Mouse (Mus musculus) bone marrow, adult 2 months (tissue): Measurements from ENCODE around the gene Ipo8. TPM values are rescaled to one million over a fixed set of nuclear protein-coding genes. Genes with fewer than 3 reads are reported as not detected.

Source experiments
- H3K27ac ChIP-seq: fragments of 200-500 bp; 2 replicates; pipeline ENCODE4 v1.5.1; 2012; ENCODE audit warnings: low read depth, mild to moderate bottlenecking, control low read depth, inconsistent platforms, low read length; ENCODE audit not compliant: control insufficient read depth, poor library complexity, insufficient read depth
- H3K4me1 ChIP-seq: fragments of 200-500 bp; 2 replicates; pipeline ENCODE4 v1.6.1; 2011; ENCODE audit warnings: low read length; ENCODE audit not compliant: control insufficient read depth, insufficient read depth
- H3K4me3 ChIP-seq: fragments of 200-500 bp; replicated peaks from 2 replicates; pipeline ENCODE3; 2011; ENCODE audit warnings: mild to moderate bottlenecking, low read depth, low read length, control low read depth; ENCODE audit not compliant: control insufficient read depth
- CTCF ChIP-seq: fragments of 200-500 bp; IDR thresholded peaks from 2 replicates; pipeline ENCODE4 v1.5.1; 2011; ENCODE audit warnings: low read length, control low read depth; ENCODE audit not compliant: control insufficient read depth, insufficient read depth
- POLR2A ChIP-seq: fragments of 200-500 bp; IDR thresholded peaks from 2 replicates; pipeline ENCODE4 v1.6.1; 2011; ENCODE audit warnings: low read depth, mild to moderate bottlenecking, control low read depth, low read length, borderline replicate concordance; ENCODE audit not compliant: control insufficient read depth
- WGBS: fragments of 180-500 bp; shearing (Covaris S2); methylation state at CpG from one replicate; pipeline ENCODE4 v1.1.7; 2018; 5-methylcytosine and 5-hydroxymethylcytosine counted together
- polyA plus RNA-seq: library from polyadenylated mRNA; stranded (reverse); fragments of >200 nt; gene quantifications from 2 replicates; pipeline ENCODE4 v1.2.4, GENCODE M21; 2011; ENCODE audit warnings: low replicate concordance; ENCODE audit not compliant: missing spikeins, insufficient read depth, insufficient read length

The Ipo8 gene
- polyA plus RNA-seq, 1 experiment: 15.3 TPM

DNA sequence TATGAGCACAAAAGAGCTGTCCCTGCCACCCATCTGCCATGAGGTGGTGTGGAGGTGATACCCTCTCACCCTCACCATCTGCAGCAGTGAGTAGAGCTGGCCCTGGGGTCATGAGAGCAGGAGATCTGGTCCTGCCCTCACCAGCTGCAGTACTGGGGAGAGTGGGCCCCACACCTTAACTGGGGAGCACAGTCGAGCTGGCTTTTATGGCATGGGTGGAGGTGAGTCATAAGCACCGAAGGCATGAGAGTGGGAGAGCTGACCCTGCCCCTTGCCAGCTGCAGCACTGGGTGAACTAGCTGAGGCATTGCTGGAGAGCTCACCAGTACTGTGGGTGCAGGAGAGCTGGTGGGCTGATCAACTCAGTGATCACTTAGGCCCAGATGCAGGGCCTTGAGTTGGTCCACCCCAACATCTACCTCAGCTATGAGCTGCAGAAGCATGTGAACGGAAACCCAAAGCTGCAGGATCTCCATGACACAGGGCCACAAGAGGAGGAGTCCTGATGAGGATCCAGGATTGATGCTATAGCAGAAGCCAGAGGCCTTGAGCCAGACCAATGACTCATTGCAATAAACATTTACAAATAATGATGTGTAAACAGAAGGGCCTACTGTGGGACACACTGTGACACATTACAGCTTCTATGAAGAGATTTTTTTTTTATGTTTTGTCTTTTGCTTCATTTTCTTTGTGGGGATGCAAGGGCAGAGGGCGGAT lies 12.5 kb downstream of the Ipo8 start:
- 81% methylated on average over 4 of the region's 4 CpGs for WGBS
- no peak overlapping the region for H3K4me3 ChIP-seq
- TF ChIP-seq CTCF (no peak), POLR2A (no peak)
- no peak overlapping the region for H3K27ac ChIP-seq
- no peaks in the 10 kb centered on the region for H3K4me1 ChIP-seq

DNA sequence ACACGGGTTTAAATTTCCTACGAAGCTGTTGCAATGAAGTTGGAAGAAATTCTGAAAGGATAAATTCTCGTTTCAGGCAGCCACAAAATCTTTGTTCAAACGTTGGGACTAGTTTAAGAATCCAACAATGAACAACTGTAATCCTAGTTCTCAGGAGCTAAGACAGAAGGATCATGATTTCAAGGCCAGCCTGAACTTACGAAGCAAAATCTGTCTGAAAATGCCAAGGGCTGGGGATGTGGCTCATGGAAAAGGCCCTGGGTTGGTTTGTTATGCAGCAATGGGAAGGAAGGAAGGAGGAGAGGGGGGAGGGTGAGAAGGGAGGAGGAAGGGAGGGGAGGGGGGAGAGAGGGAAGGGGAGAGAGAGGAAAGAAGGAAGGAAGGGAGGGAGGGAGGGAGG lies 14.5 kb downstream of the Ipo8 start:
- no peak overlapping the region for H3K4me3 ChIP-seq
- WGBS: 78% methylated on average over 5 of the region's 5 CpGs
- no peaks in the 10 kb centered on the region for H3K4me1 ChIP-seq
- H3K27ac ChIP-seq: no peak overlapping the region
- TF ChIP-seq POLR2A (no peak), CTCF (no peak)

DNA sequence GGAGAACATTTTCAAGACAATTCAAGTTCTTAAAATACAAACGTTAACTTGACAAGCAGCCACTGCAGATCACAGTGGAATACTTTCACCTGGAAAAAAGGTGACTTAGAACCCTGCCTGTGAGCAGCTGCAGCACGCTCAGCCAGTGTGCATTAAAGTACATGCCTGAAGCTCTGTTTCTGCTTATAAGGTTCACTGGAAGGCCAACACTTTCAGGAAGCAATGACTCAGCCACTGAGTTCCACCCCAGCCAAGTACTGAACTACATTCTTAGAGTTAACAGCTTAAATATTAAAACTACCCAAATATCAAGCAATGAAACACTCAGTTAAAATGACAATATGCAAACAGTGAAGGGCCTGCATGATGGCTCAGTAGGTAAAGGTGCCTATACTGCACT lies 20.1 kb downstream of the Ipo8 start:
- 74% methylated on average over 2 of the region's 2 CpGs for WGBS
- H3K4me3 ChIP-seq: no peak overlapping the region

DNA sequence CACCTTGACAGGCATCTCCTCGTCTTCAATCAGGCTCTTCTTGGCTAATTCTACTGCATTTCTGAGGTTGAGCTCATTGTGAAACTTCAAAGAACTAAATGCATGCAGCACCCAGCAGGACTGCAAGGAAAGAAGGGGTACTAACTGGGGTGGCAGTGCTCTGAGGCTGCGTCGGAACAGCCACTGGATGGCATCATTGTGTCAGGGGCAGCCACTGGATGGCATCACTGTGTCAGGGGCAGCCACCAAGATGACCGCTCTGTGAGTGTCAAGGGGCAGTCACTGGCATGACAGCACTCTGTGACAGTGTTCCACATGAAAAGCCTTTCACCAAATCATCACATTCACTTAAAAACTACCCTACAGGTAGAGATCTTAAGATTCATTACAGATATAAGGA lies 31.5 kb downstream of the Ipo8 start:
- WGBS: 91% methylated on average over 4 of the region's 4 CpGs
- Histone ChIP-seq H3K4me1 (no peaks in the 10 kb centered on the region), H3K27ac (no peak overlapping the region), H3K4me3 (no peak overlapping the region)
- TF ChIP-seq CTCF (no peak), POLR2A (no peak)

More for the DNA sequence above, 20.1 kb downstream of the Ipo8 start:
- TF ChIP-seq POLR2A (no peak), CTCF (no peak)
- Histone ChIP-seq H3K4me1 (no peaks in the 10 kb centered on the region), H3K27ac (no peak overlapping the region)

DNA sequence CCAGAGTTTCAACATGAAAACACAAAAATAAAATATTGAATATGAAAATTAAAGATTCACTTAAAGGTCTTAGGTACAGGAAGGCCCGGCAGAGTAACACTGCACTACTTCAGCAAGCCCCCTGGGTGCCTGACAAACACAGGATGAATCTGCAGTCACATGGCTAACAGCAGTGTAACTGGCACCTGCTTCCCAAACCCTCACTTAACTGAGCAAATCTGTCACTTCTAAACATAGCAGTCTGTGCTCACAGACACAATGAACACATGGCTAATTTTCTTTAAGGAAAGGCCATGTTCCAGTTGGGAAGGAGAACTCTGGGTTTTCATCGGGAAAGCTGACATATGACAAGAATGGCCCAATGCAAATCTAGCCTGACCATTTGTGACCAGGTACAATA lies 36.1 kb downstream of the Ipo8 start:
- WGBS: 80% methylated on average over 2 of the region's 2 CpGs
- Histone ChIP-seq H3K4me1 (no peaks in the 10 kb centered on the region), H3K27ac (no peak overlapping the region), H3K4me3 (no peak overlapping the region)
- no peak for TF ChIP-seq CTCF
- no peak for TF ChIP-seq POLR2A

DNA sequence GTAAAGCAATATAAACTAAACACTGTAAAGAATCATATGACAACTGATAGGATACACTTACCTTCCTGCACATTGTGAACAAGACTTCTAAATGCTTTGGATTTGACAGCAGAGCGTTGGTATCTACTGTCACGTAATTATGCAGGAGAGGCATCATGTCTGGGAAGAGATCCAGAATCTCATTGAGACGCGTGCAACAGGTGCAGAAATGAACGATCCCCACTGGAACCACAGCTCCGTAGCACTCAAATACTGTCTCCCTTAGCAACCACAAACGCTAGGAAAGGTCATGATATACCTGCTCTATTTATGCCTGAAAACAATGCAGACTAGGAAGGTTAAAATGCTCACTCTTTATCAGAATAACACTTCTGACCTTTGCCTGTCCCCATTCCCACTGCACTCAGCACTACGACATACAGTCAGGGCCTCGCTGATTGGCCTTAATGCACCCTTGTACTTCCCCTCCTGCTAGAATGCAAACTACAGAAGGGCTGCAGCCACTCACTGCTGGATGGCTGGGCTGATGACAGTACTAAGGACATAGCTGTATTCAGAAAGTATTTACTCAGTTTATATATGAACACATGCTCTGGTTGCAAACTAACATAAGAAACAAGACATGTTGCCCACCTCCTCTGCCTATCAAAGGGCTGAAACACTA lies 42.1 kb downstream of the Ipo8 start:
- no peak for TF ChIP-seq POLR2A
- no peak for TF ChIP-seq CTCF
- Histone ChIP-seq H3K4me3 (no peak overlapping the region), H3K4me1 (no peaks in the 10 kb centered on the region), H3K27ac (no peak overlapping the region)
- WGBS: 93% methylated on average over 9 of the region's 9 CpGs

DNA sequence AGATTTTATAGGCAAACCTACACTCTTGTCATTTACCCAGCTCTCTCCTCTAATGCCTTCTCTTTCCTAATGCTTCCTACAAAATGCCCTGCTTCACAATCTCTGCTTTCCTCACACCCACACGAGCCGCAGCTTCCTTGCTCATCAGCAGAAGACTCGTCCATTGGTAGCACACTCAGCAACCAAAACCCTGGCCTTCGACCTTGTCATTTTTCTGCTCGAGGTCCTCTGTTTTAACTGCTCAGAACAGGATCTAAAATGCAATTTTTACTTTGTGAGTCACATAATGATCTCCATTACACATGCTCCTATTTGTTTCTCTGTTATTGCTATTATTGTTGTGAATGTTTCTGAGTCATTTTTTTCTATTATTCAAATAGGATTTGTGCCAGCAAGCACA lies 45.1 kb downstream of the Ipo8 start:
- Histone ChIP-seq H3K4me3 (no peak overlapping the region), H3K4me1 (no peaks in the 10 kb centered on the region), H3K27ac (no peak overlapping the region)
- 84% methylated on average over 5 of the region's 5 CpGs for WGBS
- TF ChIP-seq CTCF: no peak
- TF ChIP-seq POLR2A: no peak

DNA sequence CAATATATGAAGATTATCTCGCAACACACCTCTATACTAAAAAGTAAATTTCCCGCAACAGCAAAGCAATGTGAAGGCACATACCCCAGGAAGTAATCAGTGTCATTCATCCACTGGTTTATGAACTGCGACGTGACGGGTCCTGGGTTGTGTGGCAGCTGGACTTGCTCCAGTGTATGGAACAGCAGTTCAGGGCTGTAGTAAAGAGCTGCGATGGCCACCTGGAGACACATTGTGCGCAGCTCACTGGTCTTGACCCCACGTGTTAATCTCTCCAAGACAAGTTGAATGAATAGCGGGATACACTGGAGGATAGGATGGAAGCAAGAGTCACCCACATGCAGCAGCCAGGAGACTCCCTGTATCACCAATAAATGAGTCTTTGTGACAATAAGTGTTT lies 46.8 kb downstream of the Ipo8 start:
- H3K4me1 ChIP-seq: no peaks in the 10 kb centered on the region
- no peak overlapping the region for H3K4me3 ChIP-seq
- no peak for TF ChIP-seq CTCF
- TF ChIP-seq POLR2A: no peak
- 89% methylated on average over 9 of the region's 9 CpGs for WGBS
- H3K27ac ChIP-seq: no peak overlapping the region
